Mouse (Mus musculus) erythroblast, embryonic 14.5 days (primary cell): ENCODE measurements around the gene Nell1.

Experiments
- GATA1 ChIP-seq: IDR thresholded peaks from 2 replicates; pipeline ENCODE4 v1.6.1; 2012; ENCODE audit warnings: low read length, inconsistent platforms, mixed read lengths
- TAL1 ChIP-seq: IDR thresholded peaks from 3 replicates; pipeline ENCODE4 v1.6.1; 2012; ENCODE audit warnings: low read length, inconsistent platforms, mixed read lengths

DNA sequence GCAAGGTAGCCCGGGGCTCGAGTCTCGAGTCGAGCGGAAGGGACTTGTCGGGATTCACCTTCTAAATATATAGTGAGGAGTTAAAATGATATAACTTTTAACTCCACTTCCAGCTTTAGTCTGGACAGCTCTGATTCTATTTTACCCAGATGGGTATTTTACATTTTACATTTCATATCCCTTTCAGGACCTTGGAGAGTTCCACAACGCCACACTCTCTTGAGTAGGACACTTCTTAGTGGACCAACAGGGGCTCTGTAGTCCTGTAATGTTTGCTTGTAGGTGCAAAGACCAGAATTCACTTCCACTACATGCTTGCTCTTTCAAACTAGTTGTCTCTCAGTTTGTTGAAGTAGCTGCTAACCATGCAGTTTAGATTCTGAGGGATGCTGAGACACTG lies 174.7 kb downstream of the Nell1 start:
- no peak for TF ChIP-seq GATA1
- TF ChIP-seq TAL1: no peak
